Mouse (Mus musculus) CH12.LX (cell line): ENCODE results near the gene Uhrf1bp1l.

Source experiments
- CTCF ChIP-seq, 2 experiments: IDR thresholded peaks in 1 of 2; conservative IDR thresholded peaks in 1 of 2; 2 replicates each; pipeline ENCODE4 v1.5.1; 2011 to 2012; ENCODE audit warnings: low read depth in 2 of 2, low read length in 2 of 2, improper control_type of control experiment in 1 of 2, inconsistent platforms in 1 of 2, mild to moderate bottlenecking in 1 of 2, moderate library complexity in 1 of 2
- ETS1 ChIP-seq: conservative IDR thresholded peaks from 2 replicates; pipeline ENCODE4 v1.6.1; 2012; ENCODE audit warnings: low read depth, mild to moderate bottlenecking, inconsistent platforms, low read length, improper control_type of control experiment, moderate library complexity
- KAT2A ChIP-seq: IDR thresholded peaks from 2 replicates; pipeline ENCODE4 v1.6.1; 2012; ENCODE audit warnings: low read length, improper control_type of control experiment, inconsistent platforms; ENCODE audit not compliant: insufficient replicate concordance
- MAX ChIP-seq: IDR thresholded peaks from 2 replicates; pipeline ENCODE4 v1.6.1; 2011; ENCODE audit warnings: low read length, improper control_type of control experiment
- POLR2A ChIP-seq: IDR thresholded peaks from 2 replicates; pipeline ENCODE4 v1.6.1; 2011; ENCODE audit warnings: low read depth, mild to moderate bottlenecking, improper control_type of control experiment, low read length
- POLR2AphosphoS2 ChIP-seq: IDR thresholded peaks from 2 replicates; pipeline ENCODE4 v1.6.1; 2011; ENCODE audit warnings: low read depth, low read length, improper control_type of control experiment
- SIN3A ChIP-seq: IDR thresholded peaks from 2 replicates; pipeline ENCODE4 v1.6.1; 2012; ENCODE audit warnings: low read length, improper control_type of control experiment, inconsistent platforms
- ZC3H11A ChIP-seq: IDR thresholded peaks from 2 replicates; pipeline ENCODE4 v1.6.1; 2012; ENCODE audit warnings: low read depth, mild to moderate bottlenecking, inconsistent platforms, low read length, improper control_type of control experiment
- ZMIZ1 ChIP-seq: IDR thresholded peaks from 2 replicates; pipeline ENCODE4 v1.6.1; 2012; ENCODE audit warnings: low read depth, mild to moderate bottlenecking, inconsistent platforms, low read length, improper control_type of control experiment

DNA sequence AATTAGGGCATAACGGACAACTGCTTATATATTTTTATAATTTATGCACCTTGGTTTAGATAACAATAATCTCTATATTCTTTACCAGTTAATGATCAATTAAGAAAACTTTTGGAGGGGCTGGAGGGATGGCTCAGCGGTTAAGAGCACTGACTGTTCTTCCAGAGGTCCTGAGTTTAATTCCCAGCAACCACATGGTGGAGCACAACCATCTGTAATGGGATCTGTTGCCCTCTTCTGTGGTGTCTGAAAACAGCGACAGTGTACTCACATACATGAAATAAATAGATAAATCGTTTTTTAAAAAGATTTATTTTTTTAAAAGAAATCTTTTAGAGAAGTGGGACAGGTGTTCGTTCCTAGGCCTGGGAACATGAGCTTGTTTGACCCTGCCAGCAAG lies 7.7 kb upstream of the Uhrf1bp1l start:
- TF ChIP-seq SIN3A (no peak), KAT2A (no peak), MAX (no peak), CTCF (conservative IDR thresholded peaks at IDR 0.05 in 1 of 2, IDR thresholded peaks at IDR 0.05 in 1 of 2; ENCODE audit: low read depth in 2 of 2, low read length in 2 of 2) (peak in 1 of 2 experiments; percentile 14; a peak in 2 of 4 replicates), POLR2A (no peak), ETS1 (no peak), ZMIZ1 (no peak), POLR2AphosphoS2 (no peak), ZC3H11A (no peak)
